Mouse (Mus musculus) heart, postnatal 0 days (tissue): ENCODE data around the gene Dennd4a.

Source experiments
- CTCF ChIP-seq: IDR thresholded peaks from 2 replicates; pipeline ENCODE4 v1.5.1; 2016; ENCODE audit warnings: antibody characterized with exemption, control low read depth, low read depth
- EP300 ChIP-seq: IDR thresholded peaks from 2 replicates; pipeline ENCODE4 v1.6.1; 2016; ENCODE audit warnings: antibody characterized with exemption, low read depth

- no peak for TF ChIP-seq CTCF
- no peak for TF ChIP-seq EP300
Observed at GRCm38 (mm10) chr9:64830092-64830618, 19.0 kb downstream of the Dennd4a start.
